21 mouse cellular contexts compared by ENCODE assay signal in the genomic region with DNA sequence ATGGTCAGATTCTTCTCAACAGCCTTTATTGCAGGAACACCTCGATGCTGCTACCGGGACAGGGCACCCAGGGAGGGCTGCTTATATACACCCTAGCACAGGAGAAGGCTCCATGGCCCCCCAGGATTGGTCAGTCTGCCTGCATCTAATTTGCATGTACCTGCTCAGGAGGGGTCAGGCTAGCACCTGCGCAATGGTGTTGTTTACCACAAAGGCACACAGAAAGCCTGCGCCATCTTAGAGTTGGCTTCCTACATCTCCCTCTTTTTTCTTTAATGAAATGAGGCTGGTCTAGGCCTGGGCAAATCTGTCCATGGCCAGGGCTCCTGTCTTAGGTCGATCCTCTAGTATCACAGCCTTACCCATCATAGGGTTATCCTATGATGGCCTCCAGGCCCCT. TPM values are rescaled to one million over a fixed set of nuclear protein-coding genes. Genes with fewer than 3 reads are reported as not detected.
DNase-seq lines count a peak whose midpoint lies in the region; ATAC-seq lines count a peak whose summit lies in the region.
"Had no signal": no experiment of that assay in that cellular context is flagged by ENCODE, and none has a peak within 500 bp of the region (broad histone marks: within the 10 kb centered on the region; RNA-seq: fewer than 3 reads in every experiment).

No protein-coding gene starts in this region.

- peak; percentile 25 for DNase-seq in cerebellum, adult 11-12 months
- DNase-seq in cerebellum, adult 9-10 months = peak; percentile 33
- no peak for DNase-seq in cerebellum, postnatal 14 days
- peak; percentile 91 for DNase-seq in heart, adult 11 months
- no peak for DNase-seq in hindbrain, embryonic 14.5 days (ENCODE audit: low spot score)
- DNase-seq: adrenal gland, adult 8-10 months; adrenal gland, postnatal 14 days; adrenal gland, postnatal 36 days; B cell, adult 2 months; cerebellum, adult 11 months; cerebellum, postnatal 10 days; cerebellum, postnatal 36 days had no signal

- H3K36me3 ChIP-seq in heart, embryonic 11.5 days (ENCODE audit: control insufficient read depth, insufficient read depth, low read length) = 0 out of 2 replicates have a peak, but pooled peaks cover 3% of the 10 kb centered on the region
- H3K36me3 ChIP-seq in hindbrain, embryonic 14.5 days (replicated peaks; ENCODE audit: control insufficient read depth, insufficient read depth) = no peaks in the 10 kb centered on the region
- H3K36me3 ChIP-seq: forebrain, embryonic 15.5 days had no signal

- ATAC-seq in cerebellum, adult (ENCODE audit: insufficient number of reproducible peaks, low FRiP score, low TSS enrichment) = no peak
- no peak for ATAC-seq in heart, embryonic 11.5 days (replicated peaks; ENCODE audit: insufficient number of reproducible peaks, low FRiP score, low TSS enrichment)
- ATAC-seq in hindbrain, embryonic 14.5 days (ENCODE audit: low FRiP score) = no peak
- ATAC-seq: activated CD4-positive, CD25-positive, alpha-beta regulatory T cell, adult 4 months; CD4-positive, CD25-positive, alpha-beta regulatory T cell, adult 4 months; forebrain, embryonic 13.5 days; forebrain, embryonic 15.5 days had no signal

- no peaks in the 10 kb centered on the region for H3K9me3 ChIP-seq in heart, embryonic 11.5 days (replicated peaks; ENCODE audit: control insufficient read depth, low read length)
- peaks cover 14% of the 10 kb centered on the region; the same call in 1 of the 2 replicates for H3K9me3 ChIP-seq in hindbrain, embryonic 14.5 days (ENCODE audit: control insufficient read depth, low read length)
- H3K9me3 ChIP-seq: embryonic facial prominence, embryonic 12.5 days; forebrain, embryonic 15.5 days had no signal

- H3K4me2 ChIP-seq in heart, embryonic 11.5 days = no peak overlapping the region
- no peak overlapping the region for H3K4me2 ChIP-seq in hindbrain, embryonic 14.5 days (replicated peaks)

- peaks cover 6% of the 10 kb centered on the region; the same call in 1 of the 2 replicates for H3K4me1 ChIP-seq in heart, embryonic 11.5 days (ENCODE audit: control insufficient read depth, insufficient read depth, low read length)
- peaks cover 14% of the 10 kb centered on the region for H3K4me1 ChIP-seq in hindbrain, embryonic 14.5 days (replicated peaks; ENCODE audit: control insufficient read depth, insufficient read depth, low read length)

- H3K27me3 ChIP-seq in heart, embryonic 11.5 days (ENCODE audit: control insufficient read depth, insufficient read depth, low read length) = no peaks in the 10 kb centered on the region
- H3K27me3 ChIP-seq in hindbrain, embryonic 14.5 days (ENCODE audit: control insufficient read depth, insufficient read depth, low read length) = no peaks in the 10 kb centered on the region
- H3K27me3 ChIP-seq: CH12.LX; embryonic facial prominence, embryonic 12.5 days; forebrain, embryonic 13.5 days; forebrain, embryonic 15.5 days had no signal

- H3K27ac ChIP-seq in heart, embryonic 11.5 days (ENCODE audit: low read depth, low read length) = no peak overlapping the region
- H3K27ac ChIP-seq in hindbrain, embryonic 14.5 days = no peak overlapping the region
- H3K27ac ChIP-seq: embryonic facial prominence, embryonic 10.5 days; embryonic facial prominence, embryonic 12.5 days; forebrain, embryonic 13.5 days had no signal

- H3K9ac ChIP-seq in heart, embryonic 11.5 days (ENCODE audit: low read depth, low read length) = no peak overlapping the region
- no peak overlapping the region for H3K9ac ChIP-seq in hindbrain, embryonic 14.5 days
- H3K9ac ChIP-seq: forebrain, embryonic 13.5 days; forebrain, embryonic 15.5 days had no signal

- WGBS in heart, embryonic 11.5 days (ENCODE audit: insufficient replicate concordance) = 97% methylated on average over 5 of the region's 5 CpGs
- 99% methylated on average over 5 of the region's 5 CpGs for WGBS in hindbrain, embryonic 14.5 days

- H3K4me3 ChIP-seq in heart, embryonic 11.5 days (ENCODE audit: low read depth, low read length) = no peak overlapping the region
- H3K4me3 ChIP-seq in hindbrain, embryonic 14.5 days (replicated peaks; ENCODE audit: low read length) = no peak overlapping the region
- H3K4me3 ChIP-seq: embryonic facial prominence, embryonic 12.5 days; forebrain, embryonic 13.5 days had no signal

RNA-seq across cellular contexts. Expression of a gene that starts 1.7 kb away (rescaled TPM):
- 14.5 and 15.2 TPM in 2 replicates for polyA plus RNA-seq in heart, embryonic 11.5 days (2014; fragmentation: Nextera tagmentation; extraction: Ambion mirVana)
- 15.1 and 19.6 TPM in 2 replicates for polyA plus RNA-seq in hindbrain, embryonic 14.5 days (2014; fragmentation: Nextera tagmentation; extraction: Ambion mirVana)

RNA-seq across cellular contexts. Expression of a gene that starts 2.5 kb away (rescaled TPM):
- 49.0 and 52.7 TPM in 2 replicates for polyA plus RNA-seq in heart, embryonic 11.5 days (2014; fragmentation: Nextera tagmentation; extraction: Ambion mirVana)
- 26.6 and 31.9 TPM in 2 replicates for polyA plus RNA-seq in hindbrain, embryonic 14.5 days (2014; fragmentation: Nextera tagmentation; extraction: Ambion mirVana)

RNA-seq across cellular contexts. Expression of a gene that starts 47.1 kb away (rescaled TPM):
- polyA plus RNA-seq in heart, embryonic 11.5 days (2014; fragmentation: Nextera tagmentation; extraction: Ambion mirVana) = 0.16 TPM in 1 of 2 replicates, not detected in the other
- polyA plus RNA-seq in hindbrain, embryonic 14.5 days (2014; fragmentation: Nextera tagmentation; extraction: Ambion mirVana) = 3.2 and 5.0 TPM in 2 replicates
- polyA plus RNA-seq: CD4-positive, CD25-positive, alpha-beta regulatory T cell, adult 4 months had no signal

RNA-seq across cellular contexts. Expression of a gene that starts 50.1 kb away (rescaled TPM):
- polyA plus RNA-seq in heart, embryonic 11.5 days (2014; fragmentation: Nextera tagmentation; extraction: Ambion mirVana) = 2.0 and 3.2 TPM in 2 replicates
- 1.3 and 1.6 TPM in 2 replicates for polyA plus RNA-seq in hindbrain, embryonic 14.5 days (2014; fragmentation: Nextera tagmentation; extraction: Ambion mirVana)

RNA-seq across cellular contexts. Expression of a gene that starts 50.8 kb away (rescaled TPM):
- 2.1 and 3.0 TPM in 2 replicates for polyA plus RNA-seq in heart, embryonic 11.5 days (2014; fragmentation: Nextera tagmentation; extraction: Ambion mirVana)
- polyA plus RNA-seq in hindbrain, embryonic 14.5 days (2014; fragmentation: Nextera tagmentation; extraction: Ambion mirVana) = 6.9 and 7.8 TPM in 2 replicates

Comparison
In these comparisons a context has a peak if more than half of its experiments do, and no peak if none do; other contexts are left out.
1. DNase-seq: peak in cerebellum, adult 11-12 months (single experiment), cerebellum, adult 9-10 months (single experiment) and heart, adult 11 months (single experiment); none in cerebellum, postnatal 14 days (0 of 2) and hindbrain, embryonic 14.5 days (single experiment).